Mouse (Mus musculus) gastrocnemius, postnatal 10 days (tissue): ENCODE measurements at regions not wholly inside any gene's neighbourhood (a gene's known extent, or its start where the extent isn't known, plus 50 kb on each side); places are given as distances from the start of the nearest gene placed in this dataset.

Source experiments
- DNase-seq: peaks from one replicate; pipeline ENCODE4 v3.0.0; 2021; ENCODE audit warnings: mixed read lengths

- no peak for DNase-seq
Measured at GRCm38 (mm10) chr1:158163411-158163810, 192.7 kb downstream of the Brinp2 start.

DNA sequence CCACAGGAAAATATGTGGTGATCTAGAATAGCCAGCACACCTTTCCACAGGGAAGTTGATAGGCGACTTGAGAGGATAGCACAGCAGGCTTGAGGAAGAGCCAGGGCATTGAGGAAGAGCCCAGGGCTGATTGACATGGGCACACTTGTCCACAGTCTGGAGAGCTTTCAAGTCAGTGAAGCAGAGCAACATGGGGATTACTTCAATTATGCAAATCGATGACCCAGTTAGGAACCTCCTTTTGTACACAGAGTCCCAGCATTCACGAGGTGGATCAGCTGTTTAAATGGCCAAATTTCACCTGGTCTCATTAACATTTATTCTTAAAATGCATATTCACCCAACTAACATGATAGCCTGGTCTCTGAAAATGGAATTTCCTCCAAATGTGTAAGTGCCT lies 186.1 kb downstream of the Brinp2 start:
- DNase-seq = no peak

GRCm38 (mm10) chr1:158180095-158180494 lies 176.0 kb downstream of the Brinp2 start:
- DNase-seq = no peak

DNA sequence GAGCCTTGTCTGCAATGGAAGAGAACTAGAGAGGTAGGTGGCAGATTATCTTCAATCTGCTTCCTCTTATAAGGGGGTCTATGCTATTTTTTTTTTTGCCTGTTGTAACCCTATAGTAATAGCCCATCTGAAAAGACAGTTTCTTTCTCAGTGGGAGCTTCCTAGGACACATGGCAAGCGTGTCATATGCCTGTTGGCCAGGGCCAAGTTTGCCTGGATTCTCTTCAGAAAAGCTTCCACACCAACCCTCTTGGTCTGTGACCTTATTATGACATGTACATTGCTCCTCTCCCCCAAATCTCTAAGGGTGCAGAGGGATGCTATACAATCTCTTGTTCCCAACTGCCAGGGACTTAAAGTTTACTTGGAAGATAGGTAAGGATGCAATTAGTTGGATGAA lies 174.8 kb downstream of the Brinp2 start:
- DNase-seq = no peak

DNA sequence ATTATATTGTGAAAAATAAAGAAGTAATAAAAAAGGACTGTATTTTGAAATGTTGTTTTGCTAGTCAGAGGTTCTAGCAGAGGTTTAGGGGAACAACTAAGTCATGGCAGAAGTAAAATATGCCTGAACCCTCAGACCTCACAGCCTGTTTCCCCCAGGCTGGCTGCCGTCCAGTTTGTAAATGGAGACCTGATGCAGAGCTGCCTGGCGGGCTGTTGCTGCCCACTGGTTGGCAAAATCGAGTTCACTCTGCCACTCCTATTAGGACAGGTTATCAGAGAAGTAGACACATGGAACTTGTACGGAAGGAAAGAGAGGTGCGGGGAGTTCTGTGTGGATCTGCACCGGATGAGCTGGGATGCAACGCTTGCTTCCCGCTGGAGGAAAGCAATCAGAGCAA lies 168.5 kb downstream of the Brinp2 start:
- peak; percentile 13 for DNase-seq

DNA sequence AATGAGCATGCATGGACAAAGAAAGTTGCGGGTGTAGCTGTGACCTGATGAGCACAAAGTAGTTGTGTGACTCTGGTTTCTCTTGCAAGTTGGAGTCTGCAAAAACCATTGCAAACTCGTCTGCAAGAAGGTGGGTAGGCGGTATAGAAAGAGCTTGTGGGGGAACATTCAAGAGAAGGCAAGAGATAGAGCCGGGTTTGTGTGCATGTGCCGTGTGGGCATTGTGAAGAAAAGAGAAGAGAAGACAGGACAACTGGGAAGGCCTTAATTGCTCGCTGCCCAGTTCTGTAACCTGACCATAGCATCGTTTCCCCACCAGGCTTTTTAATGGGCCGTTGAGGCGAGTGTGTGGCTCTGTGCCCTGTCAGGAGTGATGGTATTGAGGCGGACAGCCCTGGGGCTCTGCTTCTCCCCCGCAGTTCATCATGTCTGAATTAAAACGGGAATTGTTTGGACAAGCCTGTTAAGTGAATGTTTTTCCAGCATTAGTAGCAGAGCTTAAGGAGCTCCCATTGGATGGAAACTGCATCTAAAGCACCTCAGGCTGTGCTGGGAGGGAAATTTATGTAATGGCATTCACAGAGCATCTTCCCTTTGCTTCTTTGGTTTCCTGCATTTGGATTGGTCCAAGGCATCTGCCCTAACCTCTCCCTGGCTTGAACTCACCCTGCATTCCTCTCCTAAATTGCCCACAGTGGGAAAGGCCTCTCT lies 163.1 kb downstream of the Brinp2 start:
- DNase-seq = no peak

GRCm38 (mm10) chr1:158193968-158194565 lies 162.1 kb downstream of the Brinp2 start:
- no peak for DNase-seq
